Mouse (Mus musculus) liver, embryonic 14.5 days (tissue): Measurements from ENCODE around the gene Map1a. TPM values are rescaled to one million over a fixed set of nuclear protein-coding genes. Genes with fewer than 3 reads are reported as not detected.

Experiments used
- ATAC-seq: fragments of 200-750 bp; cut with Nextera tagmentation; 2 replicates; pipeline ENCODE4 v1.8.0; 2017; ENCODE audit warnings: moderate number of reproducible peaks, mild to moderate bottlenecking, moderate library complexity; ENCODE audit not compliant: insufficient read depth
- DNase-seq, 3 experiments: peaks; one replicate each; pipeline ENCODE4 v3.0.0-alpha.2; 2012 to 2013; ENCODE audit warnings: low read depth in 3 of 3, low spot score in 3 of 3
- H3K27ac ChIP-seq: fragments of 300-500 bp; sonication (generic); 2 replicates; pipeline ENCODE4 v1.5.1; 2014; ENCODE audit warnings: moderate library complexity, mild to moderate bottlenecking, control low read depth, inconsistent platforms
- H3K27me3 ChIP-seq: fragments of 300-500 bp; sonication (generic); 2 replicates; pipeline ENCODE4 v1.6.1; 2014; ENCODE audit warnings: mild to moderate bottlenecking, low read length, moderate library complexity; ENCODE audit not compliant: control insufficient read depth, insufficient read depth
- H3K36me3 ChIP-seq: fragments of 300-500 bp; sonication (generic); replicated peaks from 2 replicates; pipeline ENCODE4 v1.6.1; 2014; ENCODE audit warnings: low read depth; ENCODE audit not compliant: control insufficient read depth, insufficient read depth
- H3K4me1 ChIP-seq, 2 experiments: fragments of 200-500 bp in 1 of 2; fragments of 300-500 bp in 1 of 2; sonication (generic) in 1 of 2; replicated peaks; 2 replicates each; pipeline ENCODE4 v1.6.1; 2012 to 2014; ENCODE audit warnings: antibody characterized with exemption in 1 of 2, inconsistent platforms in 1 of 2, low read length in 1 of 2; ENCODE audit not compliant: control insufficient read depth in 2 of 2, insufficient read depth in 2 of 2
- H3K4me2 ChIP-seq: fragments of 300-500 bp; sonication (generic); 2 replicates; pipeline ENCODE4 v1.6.1; 2014; ENCODE audit warnings: low read depth, mild to moderate bottlenecking, control low read depth, moderate library complexity
- H3K4me3 ChIP-seq, 2 experiments: fragments of 200-500 bp in 1 of 2; fragments of 300-500 bp in 1 of 2; sonication (generic) in 1 of 2; 2 replicates each; pipeline ENCODE4 v1.5.1; 2012 to 2014; ENCODE audit warnings: low read depth in 2 of 2, low read length in 2 of 2, mild to moderate bottlenecking in 2 of 2, control low read depth in 1 of 2, inconsistent platforms in 1 of 2, moderate library complexity in 1 of 2; ENCODE audit not compliant: insufficient read depth in 1 of 2
- H3K9ac ChIP-seq: fragments of 300-500 bp; sonication (generic); replicated peaks from 2 replicates; pipeline ENCODE4 v1.6.1; 2014; ENCODE audit warnings: mild to moderate bottlenecking, control low read depth, moderate library complexity
- H3K9me3 ChIP-seq: fragments of 300-500 bp; sonication (generic); 2 replicates; pipeline ENCODE4 v1.6.1; 2016; ENCODE audit warnings: low read length, mixed read lengths; ENCODE audit not compliant: control insufficient read depth
- CTCF ChIP-seq: IDR thresholded peaks from 2 replicates; pipeline ENCODE4 v1.5.1; 2016; ENCODE audit warnings: antibody characterized with exemption, low read depth, control low read depth
- EP300 ChIP-seq: IDR thresholded peaks from 2 replicates; pipeline ENCODE4 v1.6.1; 2016; ENCODE audit warnings: antibody characterized with exemption, low read depth
- WGBS: fragments of 180-500 bp; shearing (Covaris S2); extraction: QIAGEN DNeasy Blood & Tissue Kit; methylation state at CpG from one replicate; pipeline ENCODE4 v1.1.7; 2014; ENCODE audit not compliant: insufficient replicate concordance; 5-methylcytosine and 5-hydroxymethylcytosine counted together
- polyA plus RNA-seq, 2 experiments: library from polyadenylated mRNA; depleted of rRNA in 1 of 2; stranded (reverse) in 1 of 2; unstranded in 1 of 2; fragments of >200 nt; fragmentation: Nextera tagmentation in 1 of 2; extraction: Ambion mirVana in 1 of 2; gene quantifications; 2 replicates each; pipeline versions ENCODE4 v1.2.1 to v1.2.3; 2012 to 2014

The Map1a gene
- polyA plus RNA-seq (2012; rRNA removed) (0.04 TPM in 2 replicates), polyA plus RNA-seq (2014; fragmentation: Nextera tagmentation; extraction: Ambion mirVana) (0.09 TPM in 1 of 2 replicates, not detected in the other)

- DNase-seq, result peak; percentile 76 to 85 (median 78)
- Histone ChIP-seq H3K9me3 (no peaks in the 10 kb centered on the region), H3K4me1 (peaks cover 0 to 4% of the 10 kb centered on the region in 2 experiments; a peak in 3 of 4 replicates), H3K27me3 (peaks cover 62% of the 10 kb centered on the region), H3K36me3 (no peaks in the 10 kb centered on the region), H3K27ac (no peak within 1 kb of the TSS), H3K4me3 (peak within 1 kb of the TSS; percentile 53), H3K9ac (no peak within 1 kb of the TSS), H3K4me2 (peak within 1 kb of the TSS; percentile 68)
- WGBS, result 3% methylated on average over 48 of the region's 48 CpGs
- no peak; the same call in 1 of the 2 replicates for TF ChIP-seq CTCF
- no peak for TF ChIP-seq EP300
- peak; percentile 97 for ATAC-seq
Observed at GRCm38 (mm10) chr2:121288901-121289729, at the start of gene Map1a. Gene Map1a, plus strand, starts transcription at chr2:121289600.

GRCm38 (mm10) chr2:121244099-121244498 lies 45.3 kb upstream of the Map1a start:
- no peaks in the 10 kb centered on the region for H3K9me3 ChIP-seq
- no peaks in the 10 kb centered on the region for H3K4me1 ChIP-seq
- TF ChIP-seq EP300 (no peak), CTCF (no peak)
- H3K27me3 ChIP-seq, result no peaks in the 10 kb centered on the region
- no peak overlapping the region for H3K27ac ChIP-seq
- H3K36me3 ChIP-seq, result no peaks in the 10 kb centered on the region; the same call in 1 of the 2 replicates
- H3K9ac ChIP-seq, result no peak overlapping the region
- no peak overlapping the region for H3K4me2 ChIP-seq
- 87% methylated on average over 5 of the region's 5 CpGs for WGBS
- H3K4me3 ChIP-seq, result no peak overlapping the region
- ATAC-seq (no peak), DNase-seq (no peak)

GRCm38 (mm10) chr2:121249758-121250157 lies 39.6 kb upstream of the Map1a start:
- Histone ChIP-seq H3K4me3 (no peak overlapping the region), H3K27me3 (no peaks in the 10 kb centered on the region), H3K9me3 (no peaks in the 10 kb centered on the region), H3K27ac (no peak overlapping the region), H3K36me3 (no peaks in the 10 kb centered on the region), H3K4me2 (no peak overlapping the region), H3K9ac (no peak overlapping the region), H3K4me1 (no peaks in the 10 kb centered on the region)
- DNase-seq (no peak), ATAC-seq (no peak)
- 71% methylated on average over 2 of the region's 2 CpGs for WGBS
- no peak for TF ChIP-seq EP300
- TF ChIP-seq CTCF, result no peak

DNA sequence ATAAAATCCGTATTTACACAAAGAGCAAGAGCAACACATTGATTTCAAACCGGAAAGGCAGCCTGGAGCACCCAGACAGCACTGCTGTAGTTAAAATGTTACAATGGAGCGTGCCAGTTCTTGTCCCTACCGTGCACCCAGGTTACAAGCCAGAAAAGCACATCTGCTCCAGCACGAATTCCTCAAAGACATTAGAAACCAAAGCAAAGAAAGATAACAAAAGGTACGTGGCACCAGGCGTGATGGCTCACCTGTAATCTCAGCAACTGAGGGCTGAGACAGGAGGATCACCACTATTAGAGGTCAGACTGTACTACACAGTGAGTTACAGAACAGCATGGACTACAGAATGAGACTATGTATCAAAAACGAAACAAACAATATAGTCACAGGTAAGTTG lies 21.0 kb upstream of the Map1a start:
- ATAC-seq, result no peak

DNA sequence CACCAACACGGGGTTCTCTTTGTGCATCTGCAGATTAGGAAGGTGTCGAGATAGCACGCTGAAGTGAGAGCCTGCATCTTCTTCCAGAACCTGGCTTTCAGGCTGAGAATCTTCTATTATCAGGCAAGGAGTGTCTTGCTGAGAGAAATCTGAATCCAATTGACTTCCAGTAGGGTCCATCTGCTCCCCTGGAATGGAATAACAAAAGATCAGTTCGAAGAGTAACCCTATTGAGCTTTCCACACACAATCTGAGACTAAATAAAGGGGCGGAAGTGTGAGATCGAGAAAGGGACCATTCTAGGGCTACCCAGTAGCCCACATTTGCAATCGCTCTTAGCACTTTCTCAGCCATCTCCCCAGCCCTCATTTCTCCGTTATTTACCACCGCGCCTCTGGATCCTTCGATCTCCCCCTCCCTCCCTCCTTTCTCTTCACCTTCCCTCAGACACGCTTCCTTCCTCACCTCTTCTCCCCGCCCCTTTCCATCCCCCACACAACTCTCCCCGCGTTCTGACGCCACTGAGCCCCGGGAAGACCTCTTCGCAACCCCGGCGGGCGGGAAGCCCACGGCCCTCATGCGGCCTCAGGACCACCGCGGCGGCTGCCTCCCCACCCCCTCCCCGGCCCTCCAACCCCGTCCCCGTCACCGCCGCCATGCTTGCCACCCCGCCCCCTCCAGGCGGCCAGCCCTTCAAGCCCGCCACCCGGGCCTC lies 18.7 kb upstream of the Map1a start:
- TF ChIP-seq CTCF, result no peak
- no peak for TF ChIP-seq EP300
- DNase-seq (no peak), ATAC-seq (peak; percentile 66)
- Histone ChIP-seq H3K27ac (no peak overlapping the region), H3K9ac (peak overlapping the region; percentile 81), H3K9me3 (no peaks in the 10 kb centered on the region), H3K4me3 (peak overlapping the region; percentile 74 to 98), H3K36me3 (no peaks in the 10 kb centered on the region), H3K4me1 (peaks cover 4 to 7% of the 10 kb centered on the region in 2 experiments; a peak in 3 of 4 replicates), H3K4me2 (peak overlapping the region; percentile 99), H3K27me3 (no peaks in the 10 kb centered on the region)
- WGBS, result 2% methylated on average over 34 of the region's 35 CpGs

More for the DNA sequence above, 21.0 kb upstream of the Map1a start:
- TF ChIP-seq CTCF, result no peak
- TF ChIP-seq EP300, result no peak
- H3K4me1 ChIP-seq, result peaks cover 4 to 7% of the 10 kb centered on the region in 2 experiments; a peak in 3 of 4 replicates
- no peak for DNase-seq
- no peak overlapping the region for H3K9ac ChIP-seq
- no peaks in the 10 kb centered on the region for H3K27me3 ChIP-seq
- H3K4me2 ChIP-seq, result no peak overlapping the region
- no peaks in the 10 kb centered on the region for H3K9me3 ChIP-seq
- no peak overlapping the region for H3K4me3 ChIP-seq
- no peak overlapping the region for H3K27ac ChIP-seq
- H3K36me3 ChIP-seq, result no peaks in the 10 kb centered on the region
- 71% methylated on average over 8 of the region's 8 CpGs for WGBS
